Mouse (Mus musculus) fibroblast of lung, adult 2 months (primary cell): ENCODE measurements around the gene Cited4.

Experiments
- DNase-seq: peaks from one replicate; pipeline ENCODE4 v3.0.0-alpha.2; 2011; ENCODE audit warnings: low read depth

Cited4 gene

GRCm38 (mm10) chr4:120680953-120681352, 14.6 kb downstream of the Cited4 start:
- DNase-seq, result no peak

- no peak for DNase-seq
Observed at GRCm38 (mm10) chr4:120682168-120682567, 15.8 kb downstream of the Cited4 start.

GRCm38 (mm10) chr4:120683278-120683997, 17.1 kb downstream of the Cited4 start:
- DNase-seq, result no peak

- no peak for DNase-seq
Observed at GRCm38 (mm10) chr4:120687282-120687681, 20.9 kb downstream of the Cited4 start.

GRCm38 (mm10) chr4:120689317-120689716, 22.9 kb downstream of the Cited4 start:
- no peak for DNase-seq

GRCm38 (mm10) chr4:120692717-120693116, 26.3 kb downstream of the Cited4 start:
- DNase-seq, result no peak

- no peak for DNase-seq
Observed at GRCm38 (mm10) chr4:120697353-120697752, 31.0 kb downstream of the Cited4 start.

- DNase-seq, result no peak
Observed at GRCm38 (mm10) chr4:120697799-120698484, 31.6 kb downstream of the Cited4 start.

GRCm38 (mm10) chr4:120701180-120701579, 34.8 kb downstream of the Cited4 start:
- no peak for DNase-seq

- DNase-seq, result no peak
Observed at GRCm38 (mm10) chr4:120702056-120702455, 35.7 kb downstream of the Cited4 start.

GRCm38 (mm10) chr4:120702511-120702910, 36.1 kb downstream of the Cited4 start:
- no peak for DNase-seq

- DNase-seq, result no peak
Observed at GRCm38 (mm10) chr4:120712236-120712635, 45.9 kb downstream of the Cited4 start.

- no peak for DNase-seq
Observed at GRCm38 (mm10) chr4:120713021-120713420, 46.6 kb downstream of the Cited4 start.

- no peak for DNase-seq
Observed at GRCm38 (mm10) chr4:120713856-120714497, 47.6 kb downstream of the Cited4 start.

- DNase-seq, result no peak
Observed at GRCm38 (mm10) chr4:120716141-120716571, 49.8 kb downstream of the Cited4 start.

- no peak for DNase-seq
Observed at GRCm38 (mm10) chr4:120716765-120717164, 50.4 kb downstream of the Cited4 start.
